Mouse (Mus musculus) small intestine, adult 2 months (tissue): ENCODE data around the gene Psmf1.

Experiments
- CTCF ChIP-seq: fragments of 200-500 bp; IDR thresholded peaks from 2 replicates; pipeline ENCODE4 v1.5.1; 2012; ENCODE audit warnings: low read depth, mild to moderate bottlenecking, control low read depth, inconsistent platforms, low read length, moderate library complexity, mixed read lengths; ENCODE audit not compliant: insufficient replicate concordance, insufficient read length; ENCODE audit errors: extremely low read depth
- POLR2A ChIP-seq: fragments of 200-500 bp; IDR thresholded peaks from 2 replicates; pipeline ENCODE4 v1.6.1; 2012; ENCODE audit warnings: low read depth, mild to moderate bottlenecking, control low read depth, inconsistent platforms, low read length, moderate library complexity

GRCm38 (mm10) chr2:151751330-151751729, 7.3 kb upstream of the Psmf1 start:
- no peak for TF ChIP-seq CTCF
- TF ChIP-seq POLR2A, result no peak
